ENCODE assay signal across 12 mouse cellular contexts in the genomic region with DNA sequence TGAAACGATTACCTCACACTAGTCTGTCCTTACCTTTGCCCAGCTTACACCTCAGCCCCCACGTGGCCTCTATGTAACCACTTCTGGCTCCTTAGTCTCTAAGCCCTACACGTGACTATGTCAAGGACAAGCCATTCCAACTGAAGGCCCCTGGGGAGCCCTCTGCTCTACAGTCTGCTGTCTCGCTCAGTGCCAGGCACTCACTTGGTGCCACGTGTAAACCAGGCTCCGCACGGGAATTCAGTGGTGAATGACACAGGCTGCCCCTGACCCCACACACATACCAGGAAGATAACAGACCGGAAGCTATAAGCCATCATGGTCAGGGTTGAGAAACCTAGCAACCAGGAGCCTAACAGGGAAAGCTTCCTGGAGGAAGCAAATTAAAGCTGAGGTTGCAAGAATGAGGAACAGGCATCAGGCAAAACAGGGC. TPM values are rescaled to one million over a fixed set of nuclear protein-coding genes. Genes with fewer than 3 reads are reported as not detected.
DNase-seq lines count a peak whose midpoint lies in the region; ATAC-seq and TF ChIP-seq lines count a peak whose summit lies in the region.
"Had no signal": no experiment of that assay in that cellular context is flagged by ENCODE, and none has a peak within 500 bp of the region (broad histone marks: within the 10 kb centered on the region; RNA-seq: fewer than 3 reads in every experiment).

No protein-coding gene starts in this region.

- no peak for TF ChIP-seq CTCF in liver, postnatal 0 days (IDR thresholded peaks at IDR 0.05; ENCODE audit: low read depth)
- no peak for TF ChIP-seq CTCF in stomach, postnatal 0 days (IDR thresholded peaks at IDR 0.05; ENCODE audit: low read depth)

- WGBS in forebrain, embryonic 10.5 days, result 76% methylated on average over 8 of the region's 8 CpGs
- 68% methylated on average over 8 of the region's 8 CpGs for WGBS in forebrain, embryonic 16.5 days
- 25% methylated on average over 8 of the region's 8 CpGs for WGBS in liver, embryonic 12.5 days (ENCODE audit: insufficient replicate concordance)
- WGBS in liver, postnatal 0 days (ENCODE audit: insufficient replicate concordance), result 20% methylated on average over 8 of the region's 8 CpGs
- WGBS in stomach, postnatal 0 days, result 47% methylated on average over 8 of the region's 8 CpGs

- no peak for DNase-seq in forebrain, embryonic 10.5 days (ENCODE audit: extremely low spot score, low spot score)
- no peak for DNase-seq in liver
- DNase-seq in liver, postnatal 0 days, result no peak
- DNase-seq in stomach, postnatal 0 days (ENCODE audit: low spot score), result peak; percentile 76
- DNase-seq in retina, postnatal 1 day, result no peak
- DNase-seq: cerebellum, adult 9-11 months; right cerebral cortex, postnatal 14 days had no signal

- no peaks in the 10 kb centered on the region for H3K27me3 ChIP-seq in forebrain, embryonic 10.5 days (ENCODE audit: poor library complexity, severe bottlenecking)
- H3K27me3 ChIP-seq in forebrain, embryonic 16.5 days (replicated peaks; ENCODE audit: control insufficient read depth, insufficient read depth, low read length), result no peaks in the 10 kb centered on the region
- H3K27me3 ChIP-seq in liver, embryonic 12.5 days (replicated peaks), result peaks cover 9% of the 10 kb centered on the region; the same call in 1 of the 2 replicates
- no peaks in the 10 kb centered on the region for H3K27me3 ChIP-seq in liver, postnatal 0 days (ENCODE audit: insufficient read depth, low read length)
- no peaks in the 10 kb centered on the region for H3K27me3 ChIP-seq in stomach, postnatal 0 days (ENCODE audit: control insufficient read depth, insufficient read depth, low read length)
- H3K27me3 ChIP-seq: limb, embryonic 15.5 days had no signal

- H3K36me3 ChIP-seq in forebrain, embryonic 10.5 days (replicated peaks), result no peaks in the 10 kb centered on the region
- no peaks in the 10 kb centered on the region for H3K36me3 ChIP-seq in forebrain, embryonic 16.5 days (ENCODE audit: control insufficient read depth, insufficient read depth)
- H3K36me3 ChIP-seq in liver, embryonic 12.5 days, result no peaks in the 10 kb centered on the region
- H3K36me3 ChIP-seq in liver, postnatal 0 days (replicated peaks; ENCODE audit: insufficient read depth, low read length), result no peaks in the 10 kb centered on the region
- H3K36me3 ChIP-seq in stomach, postnatal 0 days (ENCODE audit: control insufficient read depth, insufficient read depth, low read length), result no peaks in the 10 kb centered on the region
- H3K36me3 ChIP-seq: limb, embryonic 15.5 days had no signal

- H3K9me3 ChIP-seq in forebrain, embryonic 10.5 days, result no peaks in the 10 kb centered on the region
- no peaks in the 10 kb centered on the region for H3K9me3 ChIP-seq in forebrain, embryonic 16.5 days (ENCODE audit: control insufficient read depth, low read length)
- H3K9me3 ChIP-seq in liver, embryonic 12.5 days (replicated peaks), result no peaks in the 10 kb centered on the region
- H3K9me3 ChIP-seq in liver, postnatal 0 days (ENCODE audit: low read length), result no peaks in the 10 kb centered on the region
- H3K9me3 ChIP-seq in stomach, postnatal 0 days (ENCODE audit: control insufficient read depth, low read length), result no peaks in the 10 kb centered on the region
- H3K9me3 ChIP-seq: limb, embryonic 15.5 days had no signal

- 0 out of 2 replicates have a peak overlapping the region, but pooled peaks have one; percentile 42 for H3K27ac ChIP-seq in forebrain, embryonic 10.5 days
- H3K27ac ChIP-seq in forebrain, embryonic 16.5 days (ENCODE audit: low read length), result no peak overlapping the region
- H3K27ac ChIP-seq in liver, embryonic 12.5 days, result no peak overlapping the region
- H3K27ac ChIP-seq in liver, postnatal 0 days (ENCODE audit: low read depth), result no peak overlapping the region; the same call in 1 of the 2 replicates
- H3K27ac ChIP-seq in stomach, postnatal 0 days (replicated peaks), result no peak overlapping the region
- H3K27ac ChIP-seq: limb, embryonic 15.5 days had no signal

- peaks cover 23% of the 10 kb centered on the region for H3K4me1 ChIP-seq in forebrain, embryonic 10.5 days
- no peaks in the 10 kb centered on the region for H3K4me1 ChIP-seq in forebrain, embryonic 16.5 days (replicated peaks; ENCODE audit: control insufficient read depth, insufficient read depth, low read length)
- H3K4me1 ChIP-seq in liver, embryonic 12.5 days, result peaks cover 10% of the 10 kb centered on the region
- H3K4me1 ChIP-seq in liver, postnatal 0 days (ENCODE audit: insufficient read depth), result peaks cover 6% of the 10 kb centered on the region; the same call in 1 of the 2 replicates
- no peaks in the 10 kb centered on the region for H3K4me1 ChIP-seq in stomach, postnatal 0 days (replicated peaks; ENCODE audit: control insufficient read depth, insufficient read depth)

- H3K9ac ChIP-seq in forebrain, embryonic 16.5 days (replicated peaks; ENCODE audit: low read depth, low read length), result no peak overlapping the region
- H3K9ac ChIP-seq in liver, embryonic 12.5 days, result no peak overlapping the region
- H3K9ac ChIP-seq in liver, postnatal 0 days (replicated peaks), result no peak overlapping the region
- no peak overlapping the region for H3K9ac ChIP-seq in stomach, postnatal 0 days (ENCODE audit: low read length)
- H3K9ac ChIP-seq: limb, embryonic 15.5 days had no signal

- no peak for ATAC-seq in forebrain, embryonic 16.5 days
- ATAC-seq in liver, embryonic 12.5 days, result peak; percentile 45; the same call in 1 of the 2 replicates
- peak; percentile 87 for ATAC-seq in liver, postnatal 0 days
- peak; percentile 91 for ATAC-seq in stomach, postnatal 0 days (ENCODE audit: low FRiP score, low TSS enrichment)
- ATAC-seq in cerebellum, adult (ENCODE audit: insufficient number of reproducible peaks, low FRiP score, low TSS enrichment), result no peak

- H3K4me2 ChIP-seq in forebrain, embryonic 16.5 days (ENCODE audit: low read length), result no peak overlapping the region
- no peak overlapping the region for H3K4me2 ChIP-seq in liver, embryonic 12.5 days
- H3K4me2 ChIP-seq in liver, postnatal 0 days (ENCODE audit: low read depth, low read length), result no peak overlapping the region
- H3K4me2 ChIP-seq in stomach, postnatal 0 days (replicated peaks; ENCODE audit: low read depth), result no peak overlapping the region
- H3K4me2 ChIP-seq: limb, embryonic 15.5 days had no signal

- no peak for TF ChIP-seq EP300 in liver, postnatal 0 days (IDR thresholded peaks at IDR 0.05; ENCODE audit: low read depth)
- no peak for TF ChIP-seq EP300 in stomach, postnatal 0 days (optimal IDR thresholded peaks at IDR 0.05)

- no peak overlapping the region for H3K4me3 ChIP-seq in forebrain, embryonic 10.5 days
- H3K4me3 ChIP-seq in forebrain, embryonic 16.5 days (replicated peaks; ENCODE audit: low read length), result no peak overlapping the region
- H3K4me3 ChIP-seq in liver, embryonic 12.5 days, result no peak overlapping the region
- H3K4me3 ChIP-seq in liver, postnatal 0 days (ENCODE audit: low read depth, low read length), result no peak overlapping the region
- H3K4me3 ChIP-seq in stomach, postnatal 0 days (ENCODE audit: low read depth, low read length), result no peak overlapping the region
- H3K4me3 ChIP-seq: limb, embryonic 15.5 days had no signal

RNA-seq across cellular contexts. Expression of gene Fam131c, which starts 20.6 kb away (rescaled TPM):
- 0.55 and 0.63 TPM in 2 replicates for polyA plus RNA-seq in forebrain, embryonic 10.5 days (2016; fragmentation: Nextera tagmentation; extraction: Ambion mirVana)
- 11.6 and 19.8 TPM in 2 replicates for polyA plus RNA-seq in forebrain, embryonic 16.5 days (2015; fragmentation: Nextera tagmentation; extraction: Ambion mirVana)
- polyA plus RNA-seq in liver, embryonic 12.5 days (2016; fragmentation: Nextera tagmentation; extraction: Ambion mirVana), result 0.08 and 0.13 TPM in 2 replicates
- 0.53 and 0.96 TPM in 2 replicates for polyA plus RNA-seq in liver, postnatal 0 days (2015; fragmentation: Nextera tagmentation; extraction: Ambion mirVana)
- 3.4 and 3.6 TPM in 2 replicates for polyA plus RNA-seq in stomach, postnatal 0 days (2015; fragmentation: Nextera tagmentation; extraction: Ambion mirVana)

RNA-seq across cellular contexts. Expression of gene Epha2, which starts 46.3 kb away (rescaled TPM):
- polyA plus RNA-seq in forebrain, embryonic 10.5 days (2016; fragmentation: Nextera tagmentation; extraction: Ambion mirVana), result 3.3 and 3.7 TPM in 2 replicates
- 0.92 and 1.5 TPM in 2 replicates for polyA plus RNA-seq in forebrain, embryonic 16.5 days (2015; fragmentation: Nextera tagmentation; extraction: Ambion mirVana)
- 2.1 TPM in 2 replicates for polyA plus RNA-seq in liver, embryonic 12.5 days (2016; fragmentation: Nextera tagmentation; extraction: Ambion mirVana)
- 1.5 and 2.4 TPM in 2 replicates for polyA plus RNA-seq in liver, postnatal 0 days (2015; fragmentation: Nextera tagmentation; extraction: Ambion mirVana)
- 3.9 and 4.9 TPM in 2 replicates for polyA plus RNA-seq in stomach, postnatal 0 days (2015; fragmentation: Nextera tagmentation; extraction: Ambion mirVana)

RNA-seq across cellular contexts. Expression of gene Clcnka, which starts 51.1 kb away (rescaled TPM):
- 0.05 and 0.06 TPM in 2 replicates for polyA plus RNA-seq in forebrain, embryonic 10.5 days (2016; fragmentation: Nextera tagmentation; extraction: Ambion mirVana)
- not detected in 2 replicates for polyA plus RNA-seq in forebrain, embryonic 16.5 days (2015; fragmentation: Nextera tagmentation; extraction: Ambion mirVana)
- not detected in 2 replicates for polyA plus RNA-seq in liver, embryonic 12.5 days (2016; fragmentation: Nextera tagmentation; extraction: Ambion mirVana)
- polyA plus RNA-seq in liver, postnatal 0 days (2015; fragmentation: Nextera tagmentation; extraction: Ambion mirVana), result not detected in 2 replicates
- polyA plus RNA-seq in stomach, postnatal 0 days (2015; fragmentation: Nextera tagmentation; extraction: Ambion mirVana), result 0.08 TPM in 1 of 2 replicates, not detected in the other
- polyA plus RNA-seq: large intestine, adult 2 months had no signal

Comparison
In these comparisons a context has a peak if more than half of its experiments do, and no peak if none do; other contexts are left out.
1. ATAC-seq: peak in liver, embryonic 12.5 days (single experiment), liver, postnatal 0 days (single experiment) and stomach, postnatal 0 days (single experiment); none in forebrain, embryonic 16.5 days (single experiment) and cerebellum, adult (single experiment).